Mouse (Mus musculus) lung, postnatal 25 days (tissue): Measurements from ENCODE around the gene Slc12a8.
"Not testable (repeated sequence)": the region's sequence is repeated elsewhere in the genome, so short reads cannot be mapped to it uniquely, and the experiment has no call there.

Experiments used
- DNase-seq: peaks from one replicate; pipeline ENCODE4 v3.0.0; 2022; ENCODE audit warnings: low spot score

The Slc12a8 gene

GRCm38 (mm10) chr16:33516807-33517565, at the start of gene Slc12a8:
Slc12a8 (plus strand) TSS chr16:33517328.
- no peak for DNase-seq

GRCm38 (mm10) chr16:33467451-33467850, 49.7 kb upstream of the Slc12a8 start:
- no peak for DNase-seq

GRCm38 (mm10) chr16:33469973-33470372, 47.2 kb upstream of the Slc12a8 start:
- DNase-seq = no peak

GRCm38 (mm10) chr16:33474381-33474780, 42.7 kb upstream of the Slc12a8 start:
- no peak for DNase-seq

GRCm38 (mm10) chr16:33479926-33480325, 37.2 kb upstream of the Slc12a8 start:
- no peak for DNase-seq

GRCm38 (mm10) chr16:33481148-33481547, 36.0 kb upstream of the Slc12a8 start:
- DNase-seq = peak; percentile 11

- DNase-seq = no peak
These were observed 34.8 kb upstream of the Slc12a8 start for GRCm38 (mm10) chr16:33482309-33482708.

- DNase-seq = no peak
These were observed 29.4 kb upstream of the Slc12a8 start for GRCm38 (mm10) chr16:33487709-33488108.

- no peak for DNase-seq
These were observed 22.8 kb upstream of the Slc12a8 start for GRCm38 (mm10) chr16:33494374-33494773.

GRCm38 (mm10) chr16:33508082-33508481, 9.0 kb upstream of the Slc12a8 start:
- no peak for DNase-seq

- DNase-seq = not testable (repeated sequence)
These were observed 7.9 kb upstream of the Slc12a8 start for GRCm38 (mm10) chr16:33509231-33509630.

GRCm38 (mm10) chr16:33510856-33511255, 6.3 kb upstream of the Slc12a8 start:
- not testable (repeated sequence) for DNase-seq

- DNase-seq = peak; percentile 16
These were observed 4.6 kb upstream of the Slc12a8 start for GRCm38 (mm10) chr16:33512555-33512954.

- no peak for DNase-seq
These were observed 499 bp downstream of the Slc12a8 start for GRCm38 (mm10) chr16:33517627-33518026.

GRCm38 (mm10) chr16:33518236-33518635, 1.1 kb downstream of the Slc12a8 start:
- DNase-seq = no peak

GRCm38 (mm10) chr16:33519916-33520568, 2.9 kb downstream of the Slc12a8 start:
- DNase-seq = no peak

- DNase-seq = no peak
These were observed 5.4 kb downstream of the Slc12a8 start for GRCm38 (mm10) chr16:33522516-33522915.

- DNase-seq = no peak
These were observed 6.4 kb downstream of the Slc12a8 start for GRCm38 (mm10) chr16:33523571-33523970.

GRCm38 (mm10) chr16:33529502-33530454, 12.7 kb downstream of the Slc12a8 start:
- DNase-seq = no peak

- DNase-seq = no peak
These were observed 14.1 kb downstream of the Slc12a8 start for GRCm38 (mm10) chr16:33531184-33531583.

- no peak for DNase-seq
These were observed 19.3 kb downstream of the Slc12a8 start for GRCm38 (mm10) chr16:33536456-33536855.

GRCm38 (mm10) chr16:33537499-33538225, 20.5 kb downstream of the Slc12a8 start:
- no peak for DNase-seq
